Mouse (Mus musculus): ENCODE measurements at regions not wholly inside any gene's neighbourhood (a gene's known extent, or its start where the extent isn't known, plus 50 kb on each side); places are given as distances from the start of the nearest gene placed in this dataset.

GRCm38 (mm10) chr14:46475945-46476344 is 85.5 kb upstream of the Bmp4 start:
- ATAC-seq (ENCODE audit: insufficient number of reproducible peaks, insufficient read depth, low FRiP score, low read depth) = no peak
- Histone ChIP-seq H3K27ac (replicated peaks in 1 of 2; ENCODE audit: control insufficient read depth in 1 of 2, insufficient read depth in 1 of 2, low read depth in 2 of 2, low read length in 2 of 2) (no peak overlapping the region), H3K9me3 (ENCODE audit: control insufficient read depth, low read length) (no peaks in the 10 kb centered on the region), H3K4me1 (ENCODE audit: control insufficient read depth in 2 of 2, insufficient read depth in 2 of 2, low read length in 2 of 2) (no peaks in the 10 kb centered on the region), H3K4me3 (ENCODE audit: control insufficient read depth in 1 of 2, insufficient read depth in 1 of 2, low read depth in 1 of 2, low read length in 2 of 2) (no peak overlapping the region), H3K4me2 (ENCODE audit: low read length) (no peak overlapping the region), H3K9ac (ENCODE audit: low read length) (no peak overlapping the region), H3K27me3 (ENCODE audit: control insufficient read depth, insufficient read depth, low read length) (no peaks in the 10 kb centered on the region), H3K36me3 (ENCODE audit: control insufficient read depth, insufficient read depth, low read length) (no peaks in the 10 kb centered on the region)
- 38% methylated on average over 1 of the region's 1 CpGs for WGBS

- Histone ChIP-seq H3K4me3 (ENCODE audit: control insufficient read depth in 1 of 2, insufficient read depth in 1 of 2, low read depth in 1 of 2, low read length in 2 of 2) (no peak overlapping the region), H3K9me3 (ENCODE audit: control insufficient read depth, low read length) (no peaks in the 10 kb centered on the region), H3K27ac (replicated peaks in 1 of 2; ENCODE audit: control insufficient read depth in 1 of 2, insufficient read depth in 1 of 2, low read depth in 2 of 2, low read length in 2 of 2) (no peak overlapping the region), H3K4me1 (ENCODE audit: control insufficient read depth in 2 of 2, insufficient read depth in 2 of 2, low read length in 2 of 2) (no peaks in the 10 kb centered on the region), H3K4me2 (ENCODE audit: low read length) (no peak overlapping the region), H3K36me3 (ENCODE audit: control insufficient read depth, insufficient read depth, low read length) (no peaks in the 10 kb centered on the region), H3K9ac (ENCODE audit: low read length) (no peak overlapping the region), H3K27me3 (ENCODE audit: control insufficient read depth, insufficient read depth, low read length) (no peaks in the 10 kb centered on the region)
- no peak for ATAC-seq (ENCODE audit: insufficient number of reproducible peaks, insufficient read depth, low FRiP score, low read depth)
Observed at GRCm38 (mm10) chr14:46462967-46463366, 72.5 kb upstream of the Bmp4 start.

GRCm38 (mm10) chr14:46461960-46462359 is 71.5 kb upstream of the Bmp4 start:
- H3K27me3 ChIP-seq (ENCODE audit: control insufficient read depth, insufficient read depth, low read length) = no peaks in the 10 kb centered on the region
- H3K4me2 ChIP-seq (ENCODE audit: low read length) = no peak overlapping the region
- WGBS = 82% methylated on average over 4 of the region's 4 CpGs
- no peaks in the 10 kb centered on the region for H3K9me3 ChIP-seq (ENCODE audit: control insufficient read depth, low read length)
- no peak overlapping the region for H3K27ac ChIP-seq (replicated peaks in 1 of 2; ENCODE audit: control insufficient read depth in 1 of 2, insufficient read depth in 1 of 2, low read depth in 2 of 2, low read length in 2 of 2)
- no peak overlapping the region for H3K4me3 ChIP-seq (ENCODE audit: control insufficient read depth in 1 of 2, insufficient read depth in 1 of 2, low read depth in 1 of 2, low read length in 2 of 2)
- no peak overlapping the region for H3K9ac ChIP-seq (ENCODE audit: low read length)
- no peaks in the 10 kb centered on the region for H3K4me1 ChIP-seq (ENCODE audit: control insufficient read depth in 2 of 2, insufficient read depth in 2 of 2, low read length in 2 of 2)
- no peak for ATAC-seq (ENCODE audit: insufficient number of reproducible peaks, insufficient read depth, low FRiP score, low read depth)
- H3K36me3 ChIP-seq (ENCODE audit: control insufficient read depth, insufficient read depth, low read length) = no peaks in the 10 kb centered on the region

- H3K4me2 ChIP-seq (ENCODE audit: low read length) = no peak overlapping the region
- no peak overlapping the region for H3K9ac ChIP-seq (ENCODE audit: low read length)
- H3K36me3 ChIP-seq (ENCODE audit: control insufficient read depth, insufficient read depth, low read length) = no peaks in the 10 kb centered on the region
- H3K9me3 ChIP-seq (ENCODE audit: control insufficient read depth, low read length) = no peaks in the 10 kb centered on the region
- no peaks in the 10 kb centered on the region for H3K27me3 ChIP-seq (ENCODE audit: control insufficient read depth, insufficient read depth, low read length)
- 75% methylated on average over 6 of the region's 6 CpGs for WGBS
- no peak overlapping the region for H3K4me3 ChIP-seq (ENCODE audit: control insufficient read depth in 1 of 2, insufficient read depth in 1 of 2, low read depth in 1 of 2, low read length in 2 of 2)
- no peak for ATAC-seq (ENCODE audit: insufficient number of reproducible peaks, insufficient read depth, low FRiP score, low read depth)
- no peak overlapping the region for H3K27ac ChIP-seq (replicated peaks in 1 of 2; ENCODE audit: control insufficient read depth in 1 of 2, insufficient read depth in 1 of 2, low read depth in 2 of 2, low read length in 2 of 2)
- H3K4me1 ChIP-seq (ENCODE audit: control insufficient read depth in 2 of 2, insufficient read depth in 2 of 2, low read length in 2 of 2) = no peaks in the 10 kb centered on the region
Observed at GRCm38 (mm10) chr14:46454500-46454899, 64.0 kb upstream of the Bmp4 start.

- H3K36me3 ChIP-seq (ENCODE audit: control insufficient read depth, insufficient read depth, low read length) = no peaks in the 10 kb centered on the region
- peaks cover 3 to 8% of the 10 kb centered on the region in 2 experiments; a peak in 3 of 4 replicates for H3K4me1 ChIP-seq (ENCODE audit: control insufficient read depth in 2 of 2, insufficient read depth in 2 of 2, low read length in 2 of 2)
- no peaks in the 10 kb centered on the region for H3K9me3 ChIP-seq (ENCODE audit: control insufficient read depth, low read length)
- no peak for ATAC-seq (ENCODE audit: insufficient number of reproducible peaks, insufficient read depth, low FRiP score, low read depth)
- H3K27ac ChIP-seq (replicated peaks in 1 of 2; ENCODE audit: control insufficient read depth in 1 of 2, insufficient read depth in 1 of 2, low read depth in 2 of 2, low read length in 2 of 2) = no peak overlapping the region
- no peak overlapping the region for H3K4me2 ChIP-seq (ENCODE audit: low read length)
- no peak overlapping the region for H3K9ac ChIP-seq (ENCODE audit: low read length)
- WGBS = 69% methylated on average over 6 of the region's 6 CpGs
- H3K4me3 ChIP-seq (ENCODE audit: control insufficient read depth in 1 of 2, insufficient read depth in 1 of 2, low read depth in 1 of 2, low read length in 2 of 2) = no peak overlapping the region
- no peaks in the 10 kb centered on the region for H3K27me3 ChIP-seq (ENCODE audit: control insufficient read depth, insufficient read depth, low read length)
Observed at GRCm38 (mm10) chr14:46441696-46442095, 51.2 kb upstream of the Bmp4 start.
